Comparison of ENCODE assay signal across 17 mouse cellular contexts in genomic region chr5:115014570-115014969, GRCm38 (mm10). TPM values are rescaled to one million over a fixed set of nuclear protein-coding genes. Genes with fewer than 3 reads are reported as not detected.
DNase-seq lines count a peak whose midpoint lies in the region; ATAC-seq and TF ChIP-seq lines count a peak whose summit lies in the region.
"Had no signal": no experiment of that assay in that cellular context is flagged by ENCODE, and none has a peak within 500 bp of the region (broad histone marks: within the 10 kb centered on the region; RNA-seq: fewer than 3 reads in every experiment).

No protein-coding gene starts in this region.

- H3K27ac ChIP-seq in heart, embryonic 14.5 days (replicated peaks in 1 of 2; ENCODE audit: control insufficient read depth in 1 of 2, insufficient read depth in 1 of 2, low read depth in 2 of 2, low read length in 2 of 2), result peak overlapping the region in 1 of 2 experiments; percentile 72; a peak in 2 of 4 replicates
- H3K27ac ChIP-seq in liver, embryonic 16.5 days (ENCODE audit: low read length), result peak overlapping the region; percentile 62
- H3K27ac ChIP-seq: embryonic facial prominence, embryonic 13.5 days; kidney, embryonic 15.5 days; limb, embryonic 12.5 days; midbrain, embryonic 15.5 days had no signal

- no peak overlapping the region for H3K9ac ChIP-seq in heart, embryonic 14.5 days (ENCODE audit: low read length)
- H3K9ac ChIP-seq in liver, embryonic 16.5 days (ENCODE audit: low read depth, low read length), result no peak overlapping the region
- H3K9ac ChIP-seq: embryonic facial prominence, embryonic 13.5 days; kidney, embryonic 15.5 days; limb, embryonic 12.5 days; midbrain, embryonic 15.5 days had no signal

- no peak for TF ChIP-seq POLR2A in lung, adult 2 months (IDR thresholded peaks at IDR 0.05; ENCODE audit: borderline replicate concordance, extremely low read depth, low read depth, low read length)

- no peak overlapping the region for H3K4me3 ChIP-seq in lung, adult 2 months (replicated peaks; ENCODE audit: extremely low read depth, low read depth, low read length)
- H3K4me3 ChIP-seq in heart, embryonic 14.5 days (ENCODE audit: control insufficient read depth in 1 of 2, insufficient read depth in 1 of 2, low read depth in 1 of 2, low read length in 2 of 2), result no peak overlapping the region
- no peak overlapping the region for H3K4me3 ChIP-seq in liver, embryonic 16.5 days (ENCODE audit: low read depth, low read length)
- H3K4me3 ChIP-seq: embryonic facial prominence, embryonic 13.5 days; kidney, embryonic 15.5 days; limb, embryonic 12.5 days; midbrain, embryonic 15.5 days had no signal

- H3K36me3 ChIP-seq in heart, embryonic 14.5 days (ENCODE audit: control insufficient read depth, insufficient read depth, low read length), result 0 out of 2 replicates have a peak, but pooled peaks cover 2% of the 10 kb centered on the region
- no peaks in the 10 kb centered on the region for H3K36me3 ChIP-seq in liver, embryonic 16.5 days (ENCODE audit: control insufficient read depth, insufficient read depth)
- H3K36me3 ChIP-seq: embryonic facial prominence, embryonic 13.5 days; kidney, embryonic 15.5 days; limb, embryonic 12.5 days; midbrain, embryonic 15.5 days had no signal

- DNase-seq in adrenal gland, postnatal 10 days, result peak; percentile 31
- no peak for DNase-seq in adrenal gland, postnatal 36 days
- peak; percentile 23 for DNase-seq in lung, postnatal 25 days (ENCODE audit: low spot score)
- DNase-seq in lung, adult 2 months, result no peak
- DNase-seq in right cerebral cortex, postnatal 10 days (ENCODE audit: low spot score in 2 of 2), result no peak
- no peak for DNase-seq in cerebellum, postnatal 4 days (ENCODE audit: low spot score in 2 of 2)
- DNase-seq: cerebellum, adult 9-11 months; thymus, adult 18-20 months had no signal

- no peak for ATAC-seq in heart, embryonic 14.5 days (ENCODE audit: insufficient number of reproducible peaks, insufficient read depth, low FRiP score, low read depth)
- no peak; the same call in 1 of the 2 replicates for ATAC-seq in liver, embryonic 16.5 days (ENCODE audit: low read depth)
- ATAC-seq: midbrain, embryonic 15.5 days had no signal

- no peaks in the 10 kb centered on the region for H3K27me3 ChIP-seq in heart, embryonic 14.5 days (ENCODE audit: control insufficient read depth, insufficient read depth, low read length)
- no peaks in the 10 kb centered on the region for H3K27me3 ChIP-seq in liver, embryonic 16.5 days (ENCODE audit: control insufficient read depth, insufficient read depth, low read depth, low read length)
- H3K27me3 ChIP-seq: embryonic facial prominence, embryonic 13.5 days; kidney, embryonic 15.5 days; limb, embryonic 12.5 days; midbrain, embryonic 15.5 days had no signal

- H3K4me1 ChIP-seq in lung, adult 2 months (ENCODE audit: control insufficient read depth, insufficient read depth, low read length), result peaks cover 35% of the 10 kb centered on the region
- peaks cover 19 to 66% of the 10 kb centered on the region in 2 experiments for H3K4me1 ChIP-seq in heart, embryonic 14.5 days (ENCODE audit: control insufficient read depth in 2 of 2, insufficient read depth in 2 of 2, low read length in 2 of 2)
- peaks cover 67% of the 10 kb centered on the region for H3K4me1 ChIP-seq in liver, embryonic 16.5 days (ENCODE audit: control insufficient read depth, low read depth, low read length)

- H3K9me3 ChIP-seq in heart, embryonic 14.5 days (ENCODE audit: control insufficient read depth, low read length), result no peaks in the 10 kb centered on the region
- no peaks in the 10 kb centered on the region for H3K9me3 ChIP-seq in liver, embryonic 16.5 days (replicated peaks; ENCODE audit: control insufficient read depth, low read length)
- H3K9me3 ChIP-seq: embryonic facial prominence, embryonic 13.5 days; kidney, embryonic 15.5 days; limb, embryonic 12.5 days; midbrain, embryonic 15.5 days had no signal

- TF ChIP-seq CTCF in lung, adult 2 months (IDR thresholded peaks at IDR 0.05; ENCODE audit: insufficient read depth, low read length), result no peak

- 14% methylated on average over 1 of the region's 1 CpGs for WGBS in lung, adult 2 months
- WGBS in heart, embryonic 14.5 days, result 0% methylated on average over 1 of the region's 1 CpGs
- 4% methylated on average over 1 of the region's 1 CpGs for WGBS in liver, embryonic 16.5 days (ENCODE audit: insufficient replicate concordance)

- peak overlapping the region; percentile 32 for H3K4me2 ChIP-seq in heart, embryonic 14.5 days (ENCODE audit: low read length)
- no peak overlapping the region for H3K4me2 ChIP-seq in liver, embryonic 16.5 days (ENCODE audit: low read depth, low read length)
- H3K4me2 ChIP-seq: embryonic facial prominence, embryonic 13.5 days; kidney, embryonic 15.5 days; limb, embryonic 12.5 days; midbrain, embryonic 15.5 days had no signal

RNA-seq across cellular contexts. Expression of gene Sppl3, which starts 3.6 kb away (rescaled TPM):
- 10 to 100 TPM; 54.7 to 63.1 TPM for total RNA-seq in adrenal gland, postnatal 10 days (2021)
- 10 to 100 TPM; 52.0 to 54.1 TPM for total RNA-seq in adrenal gland, postnatal 36 days (2021)
- polyA plus RNA-seq in lung, adult 2 months (2012; rRNA removed), result 85.1 and 107 TPM in 2 replicates
- polyA plus RNA-seq in heart, embryonic 14.5 days (2014; fragmentation: Nextera tagmentation; extraction: Ambion mirVana), result 35.1 and 39.9 TPM in 2 replicates
- polyA plus RNA-seq in liver, embryonic 16.5 days (2015; fragmentation: Nextera tagmentation; extraction: Ambion mirVana), result 3.2 and 3.3 TPM in 2 replicates

RNA-seq across cellular contexts. Expression of gene Hnf1a, which starts 43.7 kb away (rescaled TPM):
- 1 to 10 TPM; 1.7 to 3.3 TPM for total RNA-seq in adrenal gland, postnatal 10 days (2021)
- under 1 TPM in 1 of 2 experiments, not detected in 1; 0.10 TPM for total RNA-seq in adrenal gland, postnatal 36 days (2021)
- polyA plus RNA-seq in lung, adult 2 months (2012; rRNA removed), result 0.08 TPM in 1 of 2 replicates, not detected in the other
- not detected in 2 replicates for polyA plus RNA-seq in heart, embryonic 14.5 days (2014; fragmentation: Nextera tagmentation; extraction: Ambion mirVana)
- 4.1 and 4.7 TPM in 2 replicates for polyA plus RNA-seq in liver, embryonic 16.5 days (2015; fragmentation: Nextera tagmentation; extraction: Ambion mirVana)
- total RNA-seq: heart, postnatal 36 days; layer of hippocampus, postnatal 10 days had no signal
- polyA plus RNA-seq: embryonic facial prominence, embryonic 13.5 days; frontal cortex, adult 2 months; limb, embryonic 12.5 days had no signal

Comparison
In these comparisons a context has a peak if more than half of its experiments do, and no peak if none do; other contexts are left out.
1. DNase-seq: peak in adrenal gland, postnatal 10 days (single experiment) and lung, postnatal 25 days (single experiment); none in adrenal gland, postnatal 36 days (0 of 2), lung, adult 2 months (single experiment), right cerebral cortex, postnatal 10 days (0 of 2) and cerebellum, postnatal 4 days (0 of 2).